Mouse (Mus musculus): ENCODE data around the gene Tmigd1.
"Not testable (repeated sequence)": the region's sequence is repeated elsewhere in the genome, so short reads cannot be mapped to it uniquely, and the experiment has no call there.

Gene Tmigd1

GRCm38 (mm10) chr11:76898751-76899150 is 3.2 kb upstream of the Tmigd1 start:
- no peak for DNase-seq (ENCODE audit: low read depth, low spot score)

GRCm38 (mm10) chr11:76899758-76900738 is 1.9 kb upstream of the Tmigd1 start:
- no peak for DNase-seq (ENCODE audit: low read depth, low spot score)

GRCm38 (mm10) chr11:76904340-76904739 is 2.4 kb downstream of the Tmigd1 start:
- no peak for DNase-seq (ENCODE audit: low read depth, low spot score)

- DNase-seq (ENCODE audit: low read depth, low spot score): no peak
These were observed 6.7 kb downstream of the Tmigd1 start for GRCm38 (mm10) chr11:76908651-76909050.

GRCm38 (mm10) chr11:76911325-76912054 is 9.5 kb downstream of the Tmigd1 start:
- no peak for DNase-seq (ENCODE audit: low read depth, low spot score)

GRCm38 (mm10) chr11:76912055-76912395 is 10.1 kb downstream of the Tmigd1 start:
- DNase-seq (ENCODE audit: low read depth, low spot score): peak; percentile 43

GRCm38 (mm10) chr11:76914366-76914765 is 12.4 kb downstream of the Tmigd1 start:
- no peak for DNase-seq (ENCODE audit: low read depth, low spot score)

GRCm38 (mm10) chr11:76916539-76917229 is 14.7 kb downstream of the Tmigd1 start:
- DNase-seq (ENCODE audit: low read depth, low spot score): no peak

GRCm38 (mm10) chr11:76917230-76917548 is 15.2 kb downstream of the Tmigd1 start:
- DNase-seq (ENCODE audit: low read depth, low spot score): no peak

GRCm38 (mm10) chr11:76920607-76921006 is 18.6 kb downstream of the Tmigd1 start:
- no peak for DNase-seq (ENCODE audit: low read depth, low spot score)

GRCm38 (mm10) chr11:76924759-76925236 is 22.8 kb downstream of the Tmigd1 start, which contains the start of gene Blmh:
TSS of gene Blmh (plus strand) at chr11:76924809.
- no peak for DNase-seq (ENCODE audit: low read depth, low spot score)

- not testable (repeated sequence) for DNase-seq (ENCODE audit: low read depth, low spot score)
These were observed 26.6 kb downstream of the Tmigd1 start for GRCm38 (mm10) chr11:76928586-76928985.

GRCm38 (mm10) chr11:76933209-76933608 is 31.2 kb downstream of the Tmigd1 start:
- no peak for DNase-seq (ENCODE audit: low read depth, low spot score)

- no peak for DNase-seq (ENCODE audit: low read depth, low spot score)
These were observed 34.6 kb downstream of the Tmigd1 start for GRCm38 (mm10) chr11:76936578-76936977.

- DNase-seq (ENCODE audit: low read depth, low spot score): no peak
These were observed 42.9 kb downstream of the Tmigd1 start for GRCm38 (mm10) chr11:76944839-76945238.

GRCm38 (mm10) chr11:76945386-76946202 is 43.6 kb downstream of the Tmigd1 start:
- DNase-seq (ENCODE audit: low read depth, low spot score): peak; percentile 91

GRCm38 (mm10) chr11:76946203-76946585 is 44.2 kb downstream of the Tmigd1 start:
- DNase-seq (ENCODE audit: low read depth, low spot score): no peak

GRCm38 (mm10) chr11:76953536-76953935 is 51.6 kb downstream of the Tmigd1 start:
- DNase-seq (ENCODE audit: low read depth, low spot score): no peak

GRCm38 (mm10) chr11:76965703-76966102 is 63.7 kb downstream of the Tmigd1 start:
- no peak for DNase-seq (ENCODE audit: low read depth, low spot score)
